Mouse (Mus musculus): ENCODE results near the gene Atp2c2. TPM values are rescaled to one million over a fixed set of nuclear protein-coding genes. Genes with fewer than 3 reads are reported as not detected.
A peak's percentile ranks its signal among the peaks of the same experiment; 100 is the strongest.

Gene Atp2c2
- polyA plus RNA-seq, 1 experiment from 2014 or later: 3.7 TPM

DNA sequence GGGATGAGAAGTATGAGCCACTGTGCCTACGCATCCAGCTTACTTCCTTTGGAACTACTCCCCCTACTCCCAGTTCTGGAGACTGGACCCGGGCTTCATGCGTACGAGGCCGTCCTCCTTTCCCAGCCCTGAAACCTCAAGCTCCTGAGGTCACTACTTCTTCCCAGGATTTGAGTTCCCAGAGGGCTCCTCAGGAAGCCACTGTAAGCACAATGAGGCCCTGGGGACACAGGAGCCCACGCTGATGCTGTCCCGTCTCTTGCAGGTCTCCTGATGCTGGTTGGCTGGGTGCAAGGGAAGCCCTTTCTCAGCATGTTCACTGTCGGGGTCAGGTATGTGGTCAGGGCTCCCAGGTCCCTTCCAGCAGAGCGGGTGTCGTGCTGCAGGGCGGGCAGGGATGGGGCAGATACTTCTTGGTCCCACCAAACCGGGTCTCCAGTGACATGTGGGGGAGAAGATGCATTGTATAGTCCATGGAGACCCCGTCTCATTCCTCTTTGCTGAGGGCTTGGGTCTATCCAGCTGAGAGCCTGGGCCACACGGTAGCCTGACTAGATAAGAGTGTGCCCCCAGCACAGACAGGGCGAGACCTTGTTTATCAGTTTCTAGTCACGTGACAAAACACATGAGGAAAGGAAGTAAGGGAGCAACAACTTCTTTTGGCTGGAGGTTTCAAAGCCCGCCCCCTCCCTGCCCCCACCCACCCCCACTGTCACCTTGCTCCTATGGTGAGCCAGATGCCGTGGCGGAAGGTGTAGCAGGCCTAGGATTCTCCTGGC is 38.5 kb downstream of the Atp2c2 start:
- Histone ChIP-seq H3K4me3 (ENCODE audit: low read depth, low read length) (no peak overlapping the region), H3K27ac (ENCODE audit: low read length) (no peak overlapping the region), H3K27me3 (ENCODE audit: control insufficient read depth, insufficient read depth, low read length) (no peaks in the 10 kb centered on the region), H3K9ac (replicated peaks; ENCODE audit: low read depth, low read length) (no peak overlapping the region), H3K4me1 (ENCODE audit: control insufficient read depth, insufficient read depth, low read length) (0 out of 2 replicates have a peak, but pooled peaks cover 2% of the 10 kb centered on the region), H3K36me3 (ENCODE audit: control insufficient read depth, insufficient read depth, low read length) (no peaks in the 10 kb centered on the region), H3K4me2 (replicated peaks; ENCODE audit: low read depth, low read length) (no peak overlapping the region), H3K9me3 (ENCODE audit: control insufficient read depth, low read depth, low read length) (no peaks in the 10 kb centered on the region)
- no peak for ATAC-seq (ENCODE audit: insufficient number of reproducible peaks, insufficient read depth, low FRiP score, low read depth)
- WGBS: 73% methylated on average over 19 of the region's 19 CpGs

DNA sequence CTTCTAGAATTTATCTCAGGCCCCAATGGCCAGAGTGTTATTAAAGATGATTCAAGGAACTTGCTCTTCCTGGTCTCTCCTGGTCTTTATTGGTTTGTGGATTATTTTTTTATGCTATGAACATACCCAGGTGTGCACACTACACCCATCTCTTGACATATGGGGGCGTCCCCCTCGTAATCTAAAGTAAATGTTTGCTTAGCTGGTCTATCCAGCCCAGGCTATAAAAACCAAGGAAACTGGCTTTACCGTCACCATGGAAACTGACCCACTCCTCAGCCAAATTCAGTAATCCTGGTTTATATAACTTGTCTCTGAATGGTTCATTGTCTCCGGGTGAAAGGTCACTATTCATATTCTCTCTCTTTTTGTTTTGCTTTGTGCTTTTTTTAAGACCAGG is 40.8 kb downstream of the Atp2c2 start:
- Histone ChIP-seq H3K4me3 (ENCODE audit: low read depth, low read length) (no peak overlapping the region), H3K9ac (replicated peaks; ENCODE audit: low read depth, low read length) (no peak overlapping the region), H3K4me1 (ENCODE audit: control insufficient read depth, insufficient read depth, low read length) (0 out of 2 replicates have a peak, but pooled peaks cover 2% of the 10 kb centered on the region), H3K4me2 (replicated peaks; ENCODE audit: low read depth, low read length) (no peak overlapping the region), H3K9me3 (ENCODE audit: control insufficient read depth, low read depth, low read length) (no peaks in the 10 kb centered on the region), H3K36me3 (ENCODE audit: control insufficient read depth, insufficient read depth, low read length) (no peaks in the 10 kb centered on the region), H3K27ac (ENCODE audit: low read length) (0 out of 2 replicates have a peak overlapping the region, but pooled peaks have one; percentile 12), H3K27me3 (ENCODE audit: control insufficient read depth, insufficient read depth, low read length) (no peaks in the 10 kb centered on the region)
- WGBS: 33% methylated on average over 4 of the region's 4 CpGs
- peak; percentile 72; the same call in 1 of the 2 replicates for ATAC-seq (ENCODE audit: insufficient number of reproducible peaks, insufficient read depth, low FRiP score, low read depth)

DNA sequence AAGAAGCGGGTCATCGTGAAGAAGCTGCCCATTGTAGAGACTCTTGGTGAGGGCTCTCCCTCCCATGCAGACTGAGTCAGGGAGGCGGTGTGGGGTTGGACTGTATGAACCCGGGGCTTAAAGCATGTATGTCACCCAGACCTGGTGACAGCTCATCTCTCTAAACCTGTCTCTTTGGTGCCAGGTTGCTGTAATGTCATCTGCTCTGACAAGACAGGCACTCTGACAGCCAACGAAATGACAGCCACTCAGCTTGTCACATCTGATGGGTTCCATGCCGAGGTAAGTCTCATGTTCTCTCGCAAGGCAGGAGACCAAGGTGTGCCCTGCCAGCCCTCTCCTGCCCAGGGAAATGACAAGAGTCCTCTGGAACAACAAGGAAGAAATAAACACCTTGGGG is 42.6 kb downstream of the Atp2c2 start:
- H3K9me3 ChIP-seq (ENCODE audit: control insufficient read depth, low read depth, low read length): no peaks in the 10 kb centered on the region
- no peak overlapping the region for H3K4me2 ChIP-seq (replicated peaks; ENCODE audit: low read depth, low read length)
- 89% methylated on average over 7 of the region's 7 CpGs for WGBS
- no peaks in the 10 kb centered on the region for H3K27me3 ChIP-seq (ENCODE audit: control insufficient read depth, insufficient read depth, low read length)
- H3K4me3 ChIP-seq (ENCODE audit: low read depth, low read length): no peak overlapping the region
- 0 out of 2 replicates have a peak, but pooled peaks cover 2% of the 10 kb centered on the region for H3K4me1 ChIP-seq (ENCODE audit: control insufficient read depth, insufficient read depth, low read length)
- no peak for ATAC-seq (ENCODE audit: insufficient number of reproducible peaks, insufficient read depth, low FRiP score, low read depth)
- no peak overlapping the region for H3K27ac ChIP-seq (ENCODE audit: low read length)
- no peak overlapping the region for H3K9ac ChIP-seq (replicated peaks; ENCODE audit: low read depth, low read length)
- no peaks in the 10 kb centered on the region for H3K36me3 ChIP-seq (ENCODE audit: control insufficient read depth, insufficient read depth, low read length)

DNA sequence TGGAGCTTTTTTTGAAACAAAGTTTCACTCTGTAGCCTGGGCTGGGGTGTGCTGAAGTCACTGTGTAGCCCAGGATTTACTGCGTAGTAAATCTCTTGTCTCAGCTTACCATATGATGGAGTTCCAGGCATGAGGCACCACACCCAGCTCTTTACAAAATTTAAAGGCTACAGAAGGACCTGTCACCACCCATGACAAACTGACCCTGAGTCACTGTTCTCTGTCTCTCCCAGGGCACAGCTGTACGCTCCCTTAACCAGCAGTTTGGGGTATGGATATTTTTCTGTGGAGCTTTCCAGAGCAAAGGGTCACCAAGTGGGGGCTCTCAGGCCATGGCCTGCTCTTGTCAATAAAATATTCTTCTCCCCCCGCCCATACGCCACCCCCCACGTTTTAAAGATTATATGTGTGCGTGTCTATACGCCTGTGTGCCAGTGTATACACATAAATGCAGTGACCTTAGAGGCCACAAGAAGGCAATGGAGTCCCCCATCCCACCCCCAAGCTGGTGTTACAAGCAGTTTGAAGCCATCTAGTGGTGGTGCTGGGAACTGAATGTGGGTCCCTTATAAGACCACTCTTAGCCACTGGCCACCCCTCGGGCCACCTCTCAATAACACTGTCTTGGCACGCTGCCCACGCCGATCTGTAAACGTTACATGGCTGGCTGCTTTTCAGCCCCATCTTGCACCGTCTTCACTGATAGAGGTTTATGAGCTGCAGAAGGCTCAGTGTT is 43.6 kb downstream of the Atp2c2 start:
- Histone ChIP-seq H3K9me3 (ENCODE audit: control insufficient read depth, low read depth, low read length) (no peaks in the 10 kb centered on the region), H3K4me2 (replicated peaks; ENCODE audit: low read depth, low read length) (no peak overlapping the region), H3K4me3 (ENCODE audit: low read depth, low read length) (no peak overlapping the region), H3K27ac (ENCODE audit: low read length) (no peak overlapping the region), H3K36me3 (ENCODE audit: control insufficient read depth, insufficient read depth, low read length) (no peaks in the 10 kb centered on the region), H3K9ac (replicated peaks; ENCODE audit: low read depth, low read length) (no peak overlapping the region), H3K27me3 (ENCODE audit: control insufficient read depth, insufficient read depth, low read length) (no peaks in the 10 kb centered on the region), H3K4me1 (ENCODE audit: control insufficient read depth, insufficient read depth, low read length) (0 out of 2 replicates have a peak, but pooled peaks cover 2% of the 10 kb centered on the region)
- 43% methylated on average over 13 of the region's 13 CpGs for WGBS
- no peak for ATAC-seq (ENCODE audit: insufficient number of reproducible peaks, insufficient read depth, low FRiP score, low read depth)

DNA sequence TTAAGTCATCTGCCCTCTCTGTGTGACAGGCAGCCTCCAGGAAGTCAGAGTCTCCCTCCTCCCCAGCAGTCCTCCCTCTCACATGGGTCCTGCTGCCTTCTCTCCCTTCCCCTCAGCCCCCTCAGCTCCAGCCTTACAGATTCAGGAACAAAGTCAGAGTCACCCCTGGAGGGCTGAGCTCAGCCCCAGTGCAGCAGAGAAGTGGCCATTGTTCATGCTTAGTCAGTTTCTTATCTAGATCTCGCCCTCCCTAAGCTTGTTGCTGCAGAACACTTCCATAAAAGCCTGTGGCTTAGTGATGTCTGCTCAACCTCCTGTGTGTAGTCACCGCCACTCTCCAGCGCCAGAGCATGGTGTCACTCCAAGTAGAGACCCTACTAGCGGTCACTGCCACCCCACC is 44.8 kb downstream of the Atp2c2 start:
- Histone ChIP-seq H3K4me2 (replicated peaks; ENCODE audit: low read depth, low read length) (no peak overlapping the region), H3K27me3 (ENCODE audit: control insufficient read depth, insufficient read depth, low read length) (no peaks in the 10 kb centered on the region), H3K4me1 (ENCODE audit: control insufficient read depth, insufficient read depth, low read length) (no peaks in the 10 kb centered on the region), H3K36me3 (ENCODE audit: control insufficient read depth, insufficient read depth, low read length) (no peaks in the 10 kb centered on the region), H3K27ac (ENCODE audit: low read length) (no peak overlapping the region), H3K9me3 (ENCODE audit: control insufficient read depth, low read depth, low read length) (no peaks in the 10 kb centered on the region), H3K9ac (replicated peaks; ENCODE audit: low read depth, low read length) (no peak overlapping the region), H3K4me3 (ENCODE audit: low read depth, low read length) (no peak overlapping the region)
- ATAC-seq (ENCODE audit: insufficient number of reproducible peaks, insufficient read depth, low FRiP score, low read depth): no peak
- 83% methylated on average over 4 of the region's 4 CpGs for WGBS

DNA sequence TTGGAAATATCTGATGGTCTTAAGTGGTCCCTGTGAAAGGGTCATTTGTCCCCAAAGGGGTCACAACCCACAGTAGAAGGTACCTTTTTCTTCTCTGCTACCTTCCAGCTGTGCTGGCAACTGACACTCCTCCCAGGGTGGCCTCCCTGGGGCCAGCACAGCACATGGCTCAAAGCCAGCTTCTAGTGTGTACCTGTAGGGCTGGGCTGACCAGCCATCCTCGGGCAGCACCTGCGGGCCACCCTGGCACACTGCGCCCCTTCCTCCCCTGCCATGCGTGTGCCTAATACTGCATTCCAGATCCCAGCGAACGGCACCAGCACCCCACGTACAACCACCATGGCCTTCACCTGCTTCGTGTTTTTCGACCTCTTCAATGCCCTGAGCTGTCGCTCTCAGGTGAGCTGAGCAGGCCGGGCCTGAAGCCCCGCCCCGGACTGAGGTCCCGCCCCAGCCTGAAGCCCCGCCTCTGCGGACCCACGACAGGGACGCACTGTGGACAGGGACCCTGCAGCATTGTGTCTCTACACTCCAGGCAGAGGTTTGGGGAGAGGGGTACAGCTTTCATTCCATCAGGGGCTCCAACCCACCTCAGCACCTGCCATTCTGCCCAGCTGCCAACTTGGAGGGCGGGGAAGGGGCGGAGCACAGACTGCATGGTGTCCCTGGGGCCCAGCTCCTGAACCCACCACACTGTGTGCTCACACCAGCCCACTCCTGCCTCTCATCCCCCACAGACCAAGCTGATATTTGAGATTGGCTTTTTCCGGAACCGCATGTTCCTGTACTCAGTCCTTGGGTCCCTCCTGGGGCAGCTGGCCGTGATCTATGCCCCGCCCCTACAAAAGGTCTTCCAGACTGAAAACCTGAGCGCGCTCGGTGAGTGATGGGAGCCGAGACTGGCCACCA is 55.7 kb downstream of the Atp2c2 start:
- ATAC-seq (ENCODE audit: insufficient number of reproducible peaks, insufficient read depth, low FRiP score, low read depth): peak; percentile 46; the same call in 1 of the 2 replicates
- peak overlapping the region; percentile 31 for H3K4me2 ChIP-seq (replicated peaks; ENCODE audit: low read depth, low read length)
- H3K4me1 ChIP-seq (ENCODE audit: control insufficient read depth, insufficient read depth, low read length): no peaks in the 10 kb centered on the region
- H3K9ac ChIP-seq (replicated peaks; ENCODE audit: low read depth, low read length): no peak overlapping the region; the same call in 1 of the 2 replicates
- no peaks in the 10 kb centered on the region for H3K36me3 ChIP-seq (ENCODE audit: control insufficient read depth, insufficient read depth, low read length)
- no peaks in the 10 kb centered on the region for H3K27me3 ChIP-seq (ENCODE audit: control insufficient read depth, insufficient read depth, low read length)
- H3K9me3 ChIP-seq (ENCODE audit: control insufficient read depth, low read depth, low read length): no peaks in the 10 kb centered on the region
- no peak overlapping the region for H3K4me3 ChIP-seq (ENCODE audit: low read depth, low read length)
- 22% methylated on average over 28 of the region's 28 CpGs for WGBS
- H3K27ac ChIP-seq (ENCODE audit: low read length): no peak overlapping the region

DNA sequence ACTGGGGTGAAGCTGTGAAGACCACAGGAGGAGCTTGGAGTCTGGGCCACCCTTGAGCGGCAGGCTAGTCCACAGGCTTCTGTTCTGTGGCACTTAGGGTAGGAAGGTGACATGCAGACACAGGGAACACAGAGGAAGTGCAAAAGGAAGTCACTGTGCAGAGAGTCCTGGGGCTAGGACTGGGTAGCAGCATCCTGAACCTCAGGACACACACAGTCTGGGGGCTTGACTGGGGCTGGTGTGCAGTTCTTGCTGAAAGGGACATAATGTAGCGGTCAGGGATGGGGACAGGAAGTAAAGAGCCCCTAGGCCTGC is 56.3 kb downstream of the Atp2c2 start:
- Histone ChIP-seq H3K4me1 (ENCODE audit: control insufficient read depth, insufficient read depth, low read length) (no peaks in the 10 kb centered on the region), H3K4me2 (replicated peaks; ENCODE audit: low read depth, low read length) (peak overlapping the region; percentile 31), H3K9ac (replicated peaks; ENCODE audit: low read depth, low read length) (no peak overlapping the region), H3K27me3 (ENCODE audit: control insufficient read depth, insufficient read depth, low read length) (no peaks in the 10 kb centered on the region), H3K36me3 (ENCODE audit: control insufficient read depth, insufficient read depth, low read length) (no peaks in the 10 kb centered on the region), H3K9me3 (ENCODE audit: control insufficient read depth, low read depth, low read length) (no peaks in the 10 kb centered on the region), H3K27ac (ENCODE audit: low read length) (no peak overlapping the region), H3K4me3 (ENCODE audit: low read depth, low read length) (no peak overlapping the region)
- ATAC-seq (ENCODE audit: insufficient number of reproducible peaks, insufficient read depth, low FRiP score, low read depth): no peak
- 67% methylated on average over 2 of the region's 2 CpGs for WGBS

DNA sequence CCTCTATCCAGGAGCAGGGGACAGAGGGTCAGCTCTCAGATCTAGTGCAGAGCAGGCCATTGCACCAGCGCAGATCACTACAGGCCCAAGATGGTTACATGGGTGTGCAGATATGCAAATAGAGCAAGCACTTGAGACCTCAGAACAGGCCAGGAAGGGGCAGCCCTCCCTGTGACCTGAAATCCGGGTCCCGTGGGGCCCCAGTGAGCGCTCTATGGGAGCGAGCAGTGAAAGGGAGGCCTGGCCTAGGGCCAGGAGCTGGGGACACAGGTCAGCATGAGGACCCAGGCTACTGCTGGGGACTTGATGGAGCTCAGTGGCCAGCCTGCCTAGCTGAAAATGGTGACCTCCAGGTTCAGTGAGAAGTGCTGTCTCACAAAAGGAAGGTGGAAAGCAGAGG is 56.7 kb downstream of the Atp2c2 start:
- Histone ChIP-seq H3K27me3 (ENCODE audit: control insufficient read depth, insufficient read depth, low read length) (no peaks in the 10 kb centered on the region), H3K4me1 (ENCODE audit: control insufficient read depth, insufficient read depth, low read length) (no peaks in the 10 kb centered on the region)

More for the DNA sequence above, 56.7 kb downstream of the Atp2c2 start:
- Histone ChIP-seq H3K9me3 (ENCODE audit: control insufficient read depth, low read depth, low read length) (no peaks in the 10 kb centered on the region), H3K9ac (replicated peaks; ENCODE audit: low read depth, low read length) (no peak overlapping the region), H3K27ac (ENCODE audit: low read length) (no peak overlapping the region), H3K36me3 (ENCODE audit: control insufficient read depth, insufficient read depth, low read length) (peaks cover 3% of the 10 kb centered on the region; the same call in 1 of the 2 replicates), H3K4me3 (ENCODE audit: low read depth, low read length) (no peak overlapping the region), H3K4me2 (replicated peaks; ENCODE audit: low read depth, low read length) (no peak overlapping the region)
- ATAC-seq (ENCODE audit: insufficient number of reproducible peaks, insufficient read depth, low FRiP score, low read depth): no peak
- whole genome bisulfite sequencing: 66% methylated on average over 5 of the region's 5 CpGs

Data from stomach, embryonic 14.5 days (tissue).